Mouse (Mus musculus): ENCODE measurements around the gene Spdya.

DNA sequence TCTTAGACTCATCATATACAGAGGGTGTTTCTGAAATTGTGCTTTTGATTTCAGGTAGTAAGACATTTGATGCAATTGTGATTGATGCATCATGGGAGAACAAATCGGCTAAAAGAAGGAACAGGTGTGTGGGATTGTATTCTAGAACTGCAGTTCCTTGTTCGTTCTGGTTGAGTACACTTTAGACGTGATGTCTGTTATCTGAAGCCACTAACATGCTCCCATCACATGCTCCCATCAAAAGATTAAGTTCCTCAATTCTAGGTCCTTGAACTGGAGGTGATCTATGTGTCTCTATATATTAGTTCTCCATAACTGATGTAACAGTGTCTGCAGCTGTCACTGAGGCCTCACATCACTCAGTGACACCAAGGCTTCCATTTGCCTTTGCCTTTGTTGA lies 14.7 kb upstream of the Spdya start:
- TF ChIP-seq CTCF (IDR thresholded peaks at IDR 0.05; ENCODE audit: low read depth) = no peak
- TF ChIP-seq EP300 (IDR thresholded peaks at IDR 0.05; ENCODE audit: low read depth) = no peak

Data from liver, embryonic 14.5 days (tissue).